In the genomic region with DNA sequence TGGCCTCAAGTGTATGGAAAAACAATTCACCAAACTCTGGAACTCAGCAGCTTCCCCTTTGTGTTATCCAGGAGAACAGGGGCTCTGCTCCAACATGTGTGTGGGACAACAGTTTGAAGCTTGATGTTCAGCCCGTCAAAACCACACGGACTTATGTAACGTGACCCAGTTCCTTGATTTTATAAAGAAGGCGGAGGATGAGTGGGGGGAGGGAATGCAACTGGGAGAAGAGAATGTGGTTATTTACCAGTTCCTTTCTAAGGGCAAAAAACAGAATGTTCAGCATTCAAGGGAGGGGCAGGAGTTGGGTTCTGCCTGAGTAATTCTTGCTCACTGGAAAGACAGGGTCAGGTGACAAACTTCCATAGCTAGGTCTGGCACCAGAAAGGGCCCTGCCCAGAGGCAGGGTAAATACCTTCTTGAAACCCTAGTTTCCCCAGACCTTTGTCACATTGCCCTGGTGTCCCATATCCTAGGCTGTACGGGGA, we compare ENCODE assay signal across 11 mouse cellular contexts.
DNase-seq lines count a peak whose midpoint lies in the region; TF ChIP-seq lines count a peak whose summit lies in the region.
"Had no signal": no experiment of that assay in that cellular context is flagged by ENCODE, and none has a peak within 500 bp of the region (broad histone marks: within the 10 kb centered on the region; RNA-seq: fewer than 3 reads in every experiment).

No protein-coding gene starts in this region.

- DNase-seq in heart, adult 18-20 months, result peak; percentile 72 to 85
- no peak for DNase-seq in heart, postnatal 10 days
- peak; percentile 49 for DNase-seq in MEL (ENCODE audit: low read depth, low spot score)
- peak; percentile 75 to 89 for DNase-seq in kidney, adult 8-10 months
- DNase-seq in lung, postnatal 4 days, result peak; percentile 49 to 57
- no peak for DNase-seq in cerebellum, adult 8-10 months
- no peak for DNase-seq in left cerebral cortex, adult 8-10 months (ENCODE audit: low spot score in 2 of 2)
- no peak for DNase-seq in embryo, embryonic 10 days (ENCODE audit: low spot score)
- DNase-seq: layer of hippocampus, postnatal 36 days had no signal

- no peaks in the 10 kb centered on the region for H3K79me2 ChIP-seq in MEL (ENCODE audit: control insufficient read depth, insufficient read depth, low read length, poor library complexity)

- H3K9ac ChIP-seq in MEL (ENCODE audit: control insufficient read depth, low read depth, low read length, poor library complexity, severe bottlenecking), result no peak overlapping the region
- H3K9ac ChIP-seq: embryonic facial prominence, embryonic 12.5 days; liver, embryonic 15.5 days had no signal

- no peaks in the 10 kb centered on the region for H3K9me3 ChIP-seq in MEL (replicated peaks; ENCODE audit: insufficient read depth, low read length)
- H3K9me3 ChIP-seq: embryonic facial prominence, embryonic 12.5 days; liver, embryonic 15.5 days had no signal

- H3K4me3 ChIP-seq in MEL (ENCODE audit: control insufficient read depth in 1 of 2, insufficient read depth in 1 of 2, low read depth in 2 of 2, low read length in 2 of 2), result no peak overlapping the region
- H3K4me3 ChIP-seq: embryonic facial prominence, embryonic 12.5 days; liver, embryonic 15.5 days had no signal

- TF ChIP-seq EP300 in MEL (IDR thresholded peaks at IDR 0.05; ENCODE audit: low read depth in 1 of 2, low read length in 2 of 2), result 0 out of 4 replicates have a peak, but pooled peaks of 1 of the 2 experiments have one; percentile 27

- H3K27ac ChIP-seq in MEL (ENCODE audit: control insufficient read depth, low read depth, low read length), result no peak overlapping the region
- H3K27ac ChIP-seq: embryonic facial prominence, embryonic 12.5 days; liver, embryonic 15.5 days had no signal

- 0 out of 4 replicates have a peak, but pooled peaks cover 0 to 2% of the 10 kb centered on the region in 2 experiments for H3K36me3 ChIP-seq in MEL (ENCODE audit: control insufficient read depth in 1 of 2, insufficient read depth in 2 of 2, low read length in 2 of 2)
- H3K36me3 ChIP-seq: embryonic facial prominence, embryonic 12.5 days; liver, embryonic 15.5 days had no signal

- no peak for TF ChIP-seq CTCF in MEL (IDR thresholded peaks at IDR 0.05 in 2 of 3, conservative IDR thresholded peaks at IDR 0.05 in 1 of 3; ENCODE audit: control insufficient read depth in 1 of 3, insufficient read depth in 1 of 3, low read depth in 2 of 3, low read length in 3 of 3, poor library complexity in 1 of 3, severe bottlenecking in 1 of 3)

- intact Hi-C loops in heart, postnatal 10 days (cut with DNase I), result no loop called here

- no peak for TF ChIP-seq POLR2A in MEL (IDR thresholded peaks at IDR 0.05; ENCODE audit: control insufficient read depth in 1 of 2, insufficient read depth in 1 of 2, low read depth in 1 of 2, low read length in 2 of 2, poor library complexity in 1 of 2)

- H3K27me3 ChIP-seq in MEL (ENCODE audit: control insufficient read depth in 1 of 2, insufficient read depth in 2 of 2, low read length in 2 of 2), result no peaks in the 10 kb centered on the region
- H3K27me3 ChIP-seq: liver, embryonic 15.5 days had no signal

- no peak for TF ChIP-seq RAD21 in MEL (IDR thresholded peaks at IDR 0.05; ENCODE audit: low read depth, low read length)

- H3K4me1 ChIP-seq in MEL (ENCODE audit: control insufficient read depth in 1 of 2, insufficient read depth in 2 of 2, low read length in 2 of 2), result peaks cover 0 to 2% of the 10 kb centered on the region in 2 experiments; a peak in 2 of 4 replicates
- H3K4me1 ChIP-seq: embryonic facial prominence, embryonic 12.5 days; liver, embryonic 15.5 days had no signal

TF ChIP-seq in MEL, 35 proteins besides CTCF, POLR2A, EP300 and RAD21:
- no peak for TF ChIP-seq MYC (IDR thresholded peaks at IDR 0.05; ENCODE audit: low read depth, low read length)
- 0 out of 2 replicates have a peak, but pooled peaks have one; percentile 5 for TF ChIP-seq USF1 (IDR thresholded peaks at IDR 0.05; ENCODE audit: low read depth, low read length)
- TF ChIP-seq JUND (IDR thresholded peaks at IDR 0.05; ENCODE audit: low read depth, low read length), result no peak
- TF ChIP-seq ZC3H11A (IDR thresholded peaks at IDR 0.05; ENCODE audit: low read depth, low read length), result no peak
- TF ChIP-seq SMC3 (IDR thresholded peaks at IDR 0.05; ENCODE audit: low read depth, low read length), result no peak
- no peak for TF ChIP-seq MAX (IDR thresholded peaks at IDR 0.05; ENCODE audit: low read length)
- TF ChIP-seq TCF12 (IDR thresholded peaks at IDR 0.05; ENCODE audit: low read depth, low read length), result no peak
- TF ChIP-seq NELFE (IDR thresholded peaks at IDR 0.05; ENCODE audit: low read depth, low read length), result no peak
- no peak for TF ChIP-seq ZNF384 (IDR thresholded peaks at IDR 0.05; ENCODE audit: low read depth, low read length)
- no peak for TF ChIP-seq ZKSCAN1 (IDR thresholded peaks at IDR 0.05; ENCODE audit: low read depth, low read length)
- TF ChIP-seq USF2 (IDR thresholded peaks at IDR 0.05; ENCODE audit: borderline replicate concordance in 1 of 2, insufficient read depth in 1 of 2, low read depth in 1 of 2, low read length in 2 of 2), result no peak
- TF ChIP-seq ELF1 (IDR thresholded peaks at IDR 0.05; ENCODE audit: low read depth, low read length), result no peak
- no peak for TF ChIP-seq GATA1 (IDR thresholded peaks at IDR 0.05; ENCODE audit: low read depth, low read length)
- TF ChIP-seq ZMIZ1 (IDR thresholded peaks at IDR 0.05; ENCODE audit: low read depth, low read length), result no peak
- no peak for TF ChIP-seq MYB (IDR thresholded peaks at IDR 0.05; ENCODE audit: low read depth, low read length)
- no peak for TF ChIP-seq GABPA (IDR thresholded peaks at IDR 0.05; ENCODE audit: low read depth, low read length)
- TF ChIP-seq TBP (IDR thresholded peaks at IDR 0.05; ENCODE audit: low read depth, low read length), result no peak
- TF ChIP-seq BHLHE40 (IDR thresholded peaks at IDR 0.05; ENCODE audit: borderline replicate concordance, low read depth, low read length), result peak; percentile 8; the same call in 1 of the 2 replicates
- TF ChIP-seq MXI1 (IDR thresholded peaks at IDR 0.05; ENCODE audit: low read depth, low read length), result peak; percentile 22; the same call in 1 of the 2 replicates
- TF ChIP-seq POLR2AphosphoS5 (IDR thresholded peaks at IDR 0.05; ENCODE audit: borderline replicate concordance, low read depth, low read length), result no peak
- TF ChIP-seq POLR2AphosphoS2 (IDR thresholded peaks at IDR 0.05; ENCODE audit: low read length), result no peak
- TF ChIP-seq ETS1 (IDR thresholded peaks at IDR 0.05; ENCODE audit: low read depth, low read length), result 0 out of 2 replicates have a peak, but pooled peaks have one; percentile 10
- no peak for TF ChIP-seq MAZ (IDR thresholded peaks at IDR 0.05; ENCODE audit: low read depth, low read length)
- TF ChIP-seq SIN3A (IDR thresholded peaks at IDR 0.05; ENCODE audit: low read length), result no peak
- TF ChIP-seq KAT2A (conservative IDR thresholded peaks at IDR 0.05; ENCODE audit: low read depth, low read length), result no peak
- TF ChIP-seq TAL1 (IDR thresholded peaks at IDR 0.05; ENCODE audit: low read length), result peak; percentile 69

Comparison
In these comparisons a context has a peak if more than half of its experiments do, and no peak if none do; other contexts are left out.
1. DNase-seq: peak in heart, adult 18-20 months (2 of 2), MEL (single experiment), kidney, adult 8-10 months (2 of 2) and lung, postnatal 4 days (2 of 2); none in heart, postnatal 10 days (0 of 2), cerebellum, adult 8-10 months (single experiment), left cerebral cortex, adult 8-10 months (0 of 2) and embryo, embryonic 10 days (single experiment).